Mouse (Mus musculus): ENCODE data around the gene Rnf19b. TPM values are rescaled to one million over a fixed set of nuclear protein-coding genes. Genes with fewer than 3 reads are reported as not detected.
A peak's percentile ranks its signal among the peaks of the same experiment; 100 is the strongest.

The Rnf19b gene
- total RNA-seq, 1 experiment = 66.7 TPM

- TF ChIP-seq ZC3H11A (IDR thresholded peaks at IDR 0.05; ENCODE audit: borderline replicate concordance, low read depth, low read length) = no peak
- TF ChIP-seq HCFC1 (IDR thresholded peaks at IDR 0.05; ENCODE audit: borderline replicate concordance, insufficient read depth, low read length) = no peak
- peaks cover 1 to 14% of the 10 kb centered on the region in 2 experiments; a peak in 3 of 4 replicates for H3K4me1 ChIP-seq (ENCODE audit: control insufficient read depth in 2 of 2, insufficient read depth in 2 of 2, low read length in 2 of 2, poor library complexity in 1 of 2)
- no peaks in the 10 kb centered on the region for H3K36me3 ChIP-seq (ENCODE audit: control insufficient read depth, insufficient read depth, low read length, poor library complexity, severe bottlenecking)
- H3K9ac ChIP-seq (ENCODE audit: insufficient read depth, low read depth, low read length, poor library complexity, severe bottlenecking) = no peak overlapping the region
- H3K9me3 ChIP-seq (ENCODE audit: control insufficient read depth, insufficient read depth, low read depth, low read length) = no peaks in the 10 kb centered on the region
- DNase-seq (ENCODE audit: low read depth, low spot score) = no peak
- no peak overlapping the region for H3K27ac ChIP-seq (ENCODE audit: insufficient read depth, low read depth, low read length, poor library complexity, severe bottlenecking)
- no peak overlapping the region for H3K4me3 ChIP-seq (ENCODE audit: insufficient read depth in 1 of 2, low read depth in 1 of 2, low read length in 2 of 2, poor library complexity in 1 of 2, severe bottlenecking in 1 of 2)
- in situ Hi-C loops (cut with MboI; ENCODE audit: low sequenced_read_pairs in 2 of 2, unreplicated experiment in 2 of 2) = no loop called here
Observed at GRCm38 (mm10) chr4:129102133-129102829, 44.2 kb downstream of the Rnf19b start.

- in situ Hi-C loops (cut with MboI; ENCODE audit: low sequenced_read_pairs in 2 of 2, unreplicated experiment in 2 of 2) = no loop called here
- no peak for DNase-seq (ENCODE audit: low read depth, low spot score)
- H3K36me3 ChIP-seq (ENCODE audit: control insufficient read depth, insufficient read depth, low read length, poor library complexity, severe bottlenecking) = no peaks in the 10 kb centered on the region
- H3K27ac ChIP-seq (ENCODE audit: insufficient read depth, low read depth, low read length, poor library complexity, severe bottlenecking) = no peak within 1 kb of the TSS
- peak within 1 kb of the TSS; percentile 54 for H3K9ac ChIP-seq (ENCODE audit: insufficient read depth, low read depth, low read length, poor library complexity, severe bottlenecking)
- peak within 1 kb of the TSS; percentile 50 to 63 for H3K4me3 ChIP-seq (ENCODE audit: insufficient read depth in 1 of 2, low read depth in 1 of 2, low read length in 2 of 2, poor library complexity in 1 of 2, severe bottlenecking in 1 of 2)
- TF ChIP-seq MAFK (IDR thresholded peaks at IDR 0.05; ENCODE audit: insufficient read depth, low read depth, low read length) (peak; percentile 54; the same call in 1 of the 2 replicates), ZNF384 (IDR thresholded peaks at IDR 0.05; ENCODE audit: low read depth, low read length) (no peak)
- H3K4me1 ChIP-seq (ENCODE audit: control insufficient read depth in 2 of 2, insufficient read depth in 2 of 2, low read length in 2 of 2, poor library complexity in 1 of 2) = peaks cover 1 to 17% of the 10 kb centered on the region in 2 experiments; a peak in 3 of 4 replicates
- H3K9me3 ChIP-seq (ENCODE audit: control insufficient read depth, insufficient read depth, low read depth, low read length) = no peaks in the 10 kb centered on the region
Observed at GRCm38 (mm10) chr4:129105356-129105755, 47.3 kb downstream of the Rnf19b start, which contains the start of gene Tmem54. Tmem54 (plus strand) TSS chr4:129105548.

GRCm38 (mm10) chr4:129106073-129106472, 48.0 kb downstream of the Rnf19b start:
- peaks cover 1 to 17% of the 10 kb centered on the region in 2 experiments; a peak in 3 of 4 replicates for H3K4me1 ChIP-seq (ENCODE audit: control insufficient read depth in 2 of 2, insufficient read depth in 2 of 2, low read length in 2 of 2, poor library complexity in 1 of 2)
- in situ Hi-C loops (cut with MboI; ENCODE audit: low sequenced_read_pairs in 2 of 2, unreplicated experiment in 2 of 2) = no loop called here
- H3K4me3 ChIP-seq (ENCODE audit: insufficient read depth in 1 of 2, low read depth in 1 of 2, low read length in 2 of 2, poor library complexity in 1 of 2, severe bottlenecking in 1 of 2) = peak overlapping the region; percentile 50 to 63; a peak in 3 of 4 replicates
- TF ChIP-seq ZC3H11A (IDR thresholded peaks at IDR 0.05; ENCODE audit: borderline replicate concordance, low read depth, low read length) = no peak
- TF ChIP-seq HCFC1 (IDR thresholded peaks at IDR 0.05; ENCODE audit: borderline replicate concordance, insufficient read depth, low read length) = no peak
- TF ChIP-seq CHD2 (IDR thresholded peaks at IDR 0.05; ENCODE audit: low read depth, low read length) = no peak
- TF ChIP-seq MAFK (IDR thresholded peaks at IDR 0.05; ENCODE audit: insufficient read depth, low read depth, low read length) = no peak
- TF ChIP-seq ZNF384 (IDR thresholded peaks at IDR 0.05; ENCODE audit: low read depth, low read length) = no peak
- no peak overlapping the region for H3K27ac ChIP-seq (ENCODE audit: insufficient read depth, low read depth, low read length, poor library complexity, severe bottlenecking)
- DNase-seq (ENCODE audit: low read depth, low spot score) = no peak
- H3K9me3 ChIP-seq (ENCODE audit: control insufficient read depth, insufficient read depth, low read depth, low read length) = no peaks in the 10 kb centered on the region
- no peaks in the 10 kb centered on the region for H3K36me3 ChIP-seq (ENCODE audit: control insufficient read depth, insufficient read depth, low read length, poor library complexity, severe bottlenecking)
- 0 out of 2 replicates have a peak overlapping the region, but pooled peaks have one; percentile 54 for H3K9ac ChIP-seq (ENCODE audit: insufficient read depth, low read depth, low read length, poor library complexity, severe bottlenecking)

GRCm38 (mm10) chr4:129107348-129107899, 49.4 kb downstream of the Rnf19b start:
- H3K9me3 ChIP-seq (ENCODE audit: control insufficient read depth, insufficient read depth, low read depth, low read length) = no peaks in the 10 kb centered on the region
- no peaks in the 10 kb centered on the region for H3K36me3 ChIP-seq (ENCODE audit: control insufficient read depth, insufficient read depth, low read length, poor library complexity, severe bottlenecking)
- H3K9ac ChIP-seq (ENCODE audit: insufficient read depth, low read depth, low read length, poor library complexity, severe bottlenecking) = no peak overlapping the region
- no peak overlapping the region; the same call in 1 of the 2 replicates for H3K27ac ChIP-seq (ENCODE audit: insufficient read depth, low read depth, low read length, poor library complexity, severe bottlenecking)
- H3K4me1 ChIP-seq (ENCODE audit: control insufficient read depth in 2 of 2, insufficient read depth in 2 of 2, low read length in 2 of 2, poor library complexity in 1 of 2) = peaks cover 1 to 16% of the 10 kb centered on the region in 2 experiments; a peak in 3 of 4 replicates
- in situ Hi-C loops (cut with MboI; ENCODE audit: low sequenced_read_pairs in 2 of 2, unreplicated experiment in 2 of 2) = no loop called here
- TF ChIP-seq ZC3H11A (IDR thresholded peaks at IDR 0.05; ENCODE audit: borderline replicate concordance, low read depth, low read length) (no peak), ZNF384 (IDR thresholded peaks at IDR 0.05; ENCODE audit: low read depth, low read length) (no peak), CHD2 (IDR thresholded peaks at IDR 0.05; ENCODE audit: low read depth, low read length) (no peak), HCFC1 (IDR thresholded peaks at IDR 0.05; ENCODE audit: borderline replicate concordance, insufficient read depth, low read length) (no peak), MAFK (IDR thresholded peaks at IDR 0.05; ENCODE audit: insufficient read depth, low read depth, low read length) (no peak)
- no peak overlapping the region for H3K4me3 ChIP-seq (ENCODE audit: insufficient read depth in 1 of 2, low read depth in 1 of 2, low read length in 2 of 2, poor library complexity in 1 of 2, severe bottlenecking in 1 of 2)
- no peak for DNase-seq (ENCODE audit: low read depth, low spot score)

All from ES-E14 (cell line).